Mouse (Mus musculus) kidney, embryonic 16.5 days (tissue): ENCODE measurements around the gene Pde1b. TPM values are rescaled to one million over a fixed set of nuclear protein-coding genes. Genes with fewer than 3 reads are reported as not detected.
A peak's percentile ranks its signal among the peaks of the same experiment; 100 is the strongest.

ENCODE experiments used
- ATAC-seq: fragments of 200-750 bp; cut with Nextera tagmentation; 2 replicates; pipeline ENCODE4 v1.8.0; 2017; ENCODE audit warnings: moderate TSS enrichment; ENCODE audit not compliant: low FRiP score, low TSS enrichment
- H3K27ac ChIP-seq: fragments of 300-500 bp; sonication (generic); 2 replicates; pipeline ENCODE4 v1.5.1; 2014; ENCODE audit warnings: low read length
- H3K27me3 ChIP-seq: fragments of 300-500 bp; sonication (generic); 2 replicates; pipeline ENCODE4 v1.6.1; 2014; ENCODE audit warnings: low read length, control low read depth, mixed read lengths; ENCODE audit not compliant: insufficient read depth
- H3K36me3 ChIP-seq: fragments of 300-500 bp; sonication (generic); 2 replicates; pipeline ENCODE4 v1.6.1; 2014; ENCODE audit warnings: low read length, control low read depth, mixed read lengths; ENCODE audit not compliant: insufficient read depth
- H3K4me1 ChIP-seq: fragments of 300-500 bp; sonication (generic); 2 replicates; pipeline ENCODE4 v1.6.1; 2014; ENCODE audit warnings: low read length, control low read depth, mixed read lengths; ENCODE audit not compliant: insufficient read depth
- H3K4me2 ChIP-seq: fragments of 300-500 bp; sonication (generic); replicated peaks from 2 replicates; pipeline ENCODE4 v1.6.1; 2014; ENCODE audit warnings: low read depth, low read length
- H3K4me3 ChIP-seq: fragments of 300-500 bp; sonication (generic); 2 replicates; pipeline ENCODE4 v1.5.1; 2014; ENCODE audit warnings: mild to moderate bottlenecking, low read length
- H3K9ac ChIP-seq: fragments of 300-500 bp; sonication (generic); replicated peaks from 2 replicates; pipeline ENCODE4 v1.6.1; 2014; ENCODE audit warnings: low read length
- H3K9me3 ChIP-seq: fragments of 300-500 bp; sonication (generic); 2 replicates; pipeline ENCODE4 v1.6.1; 2016; ENCODE audit warnings: low read length, control low read depth
- WGBS: fragments of 180-500 bp; shearing (Covaris S2); extraction: QIAGEN DNeasy Blood & Tissue Kit; methylation state at CpG from one replicate; pipeline ENCODE4 v1.1.7; 2014; 5-methylcytosine and 5-hydroxymethylcytosine counted together
- polyA plus RNA-seq: library from polyadenylated mRNA; unstranded; fragments of >200 nt; fragmentation: Nextera tagmentation; extraction: Ambion mirVana; gene quantifications from 2 replicates; pipeline ENCODE4 v1.2.1, GENCODE M21; 2015

The Pde1b gene
- polyA plus RNA-seq, 1 experiment from 2014 or later: 4.7 TPM

DNA sequence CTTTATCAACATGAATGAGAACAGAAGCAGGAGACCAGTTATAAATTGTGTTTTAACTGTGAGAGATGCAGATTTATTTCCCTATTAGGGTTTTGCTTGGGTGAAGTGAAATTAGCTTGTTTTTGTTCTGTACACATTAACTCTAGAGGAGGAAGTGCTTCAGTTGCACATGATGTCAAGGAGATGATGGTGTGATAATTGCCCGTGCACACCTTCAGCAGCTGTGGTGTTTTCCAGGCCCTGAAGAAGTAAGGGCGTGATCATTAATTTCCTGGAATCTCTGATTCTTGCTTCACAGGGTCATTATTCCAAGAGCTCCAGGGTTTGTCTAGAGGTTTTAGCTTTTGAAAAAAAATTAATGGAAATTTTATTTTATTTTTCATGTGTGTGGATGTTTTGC is 22.7 kb upstream of the Pde1b start:
- ATAC-seq: no peak
- no peak overlapping the region for H3K9ac ChIP-seq
- no peaks in the 10 kb centered on the region for H3K4me1 ChIP-seq
- H3K4me2 ChIP-seq: no peak overlapping the region
- 51% methylated on average over 2 of the region's 2 CpGs for WGBS
- H3K27ac ChIP-seq: no peak overlapping the region
- no peaks in the 10 kb centered on the region for H3K27me3 ChIP-seq
- no peaks in the 10 kb centered on the region for H3K36me3 ChIP-seq
- no peaks in the 10 kb centered on the region for H3K9me3 ChIP-seq
- no peak overlapping the region for H3K4me3 ChIP-seq

DNA sequence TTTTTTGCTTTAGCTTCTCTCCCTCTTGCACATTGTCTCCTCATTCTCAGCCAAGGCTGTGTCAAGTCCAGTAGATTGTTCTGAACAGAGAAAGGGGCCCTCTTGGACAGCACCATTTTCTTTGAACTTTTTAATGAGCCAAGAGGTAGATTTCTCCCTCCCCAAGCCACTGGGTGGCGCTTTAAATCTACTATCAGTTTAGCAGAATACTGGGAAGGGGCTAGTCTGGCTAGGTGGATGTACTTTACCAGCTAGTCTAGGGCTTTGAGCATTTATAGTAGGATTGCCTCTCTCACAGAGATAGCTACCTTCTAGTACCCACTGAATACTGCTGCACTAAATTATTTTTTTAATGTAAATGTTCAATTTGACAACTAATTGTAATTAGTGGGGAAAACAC is 20.3 kb upstream of the Pde1b start:
- ATAC-seq: 0 out of 2 replicates have a peak, but pooled peaks have one; percentile 54
- H3K27me3 ChIP-seq: no peaks in the 10 kb centered on the region
- no peak overlapping the region for H3K27ac ChIP-seq
- no peak overlapping the region for H3K9ac ChIP-seq
- no peak overlapping the region for H3K4me3 ChIP-seq
- H3K9me3 ChIP-seq: no peaks in the 10 kb centered on the region
- 0% methylated on average over 1 of the region's 1 CpGs for WGBS
- H3K36me3 ChIP-seq: no peaks in the 10 kb centered on the region
- H3K4me2 ChIP-seq: no peak overlapping the region
- no peaks in the 10 kb centered on the region for H3K4me1 ChIP-seq

DNA sequence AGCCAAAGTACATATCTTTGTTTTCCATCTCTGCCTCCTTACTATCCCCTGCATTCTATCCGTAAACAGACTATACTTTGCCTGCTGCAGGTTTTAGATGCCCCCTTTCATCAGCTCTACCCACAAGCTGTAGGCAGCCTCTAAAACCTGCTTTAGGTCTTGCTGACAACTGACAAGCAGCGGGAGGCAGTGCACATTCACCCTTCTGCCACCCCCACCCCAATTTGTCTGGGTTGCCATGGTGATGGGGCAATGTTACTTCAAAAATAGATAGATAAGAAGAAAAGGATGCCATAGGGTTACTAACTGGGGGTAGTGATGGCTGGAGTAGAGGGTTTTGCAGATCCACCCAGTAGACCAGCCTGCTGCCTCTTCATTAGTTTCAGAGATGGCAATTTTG is 18.3 kb upstream of the Pde1b start:
- H3K4me1 ChIP-seq: no peaks in the 10 kb centered on the region
- ATAC-seq: no peak
- no peak overlapping the region for H3K9ac ChIP-seq
- H3K9me3 ChIP-seq: no peaks in the 10 kb centered on the region
- H3K27me3 ChIP-seq: no peaks in the 10 kb centered on the region
- H3K4me2 ChIP-seq: no peak overlapping the region
- no peaks in the 10 kb centered on the region for H3K36me3 ChIP-seq
- H3K27ac ChIP-seq: no peak overlapping the region
- no peak overlapping the region for H3K4me3 ChIP-seq
- 55% methylated on average over 2 of the region's 2 CpGs for WGBS

DNA sequence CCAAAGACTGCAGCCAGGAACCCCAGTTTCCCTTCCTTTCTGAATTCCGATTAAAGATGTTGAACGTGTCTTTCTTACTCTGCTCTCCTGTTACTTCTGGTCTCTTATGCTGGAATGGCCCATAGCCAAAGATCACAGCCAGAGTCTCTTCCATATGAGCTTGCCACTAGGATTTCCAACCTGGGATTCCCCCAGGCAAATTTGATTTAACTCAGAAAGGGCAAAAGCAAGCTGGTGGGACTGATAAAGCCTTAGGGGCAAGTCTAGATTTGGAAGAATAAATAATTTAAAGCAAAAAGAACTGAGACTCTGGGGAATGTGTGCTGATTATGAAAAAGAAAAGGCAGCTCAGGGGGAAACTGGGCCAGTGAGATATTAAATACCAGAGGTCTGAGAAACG is 17.7 kb upstream of the Pde1b start:
- 52% methylated on average over 3 of the region's 3 CpGs for WGBS
- ATAC-seq: no peak
- Histone ChIP-seq H3K4me1 (no peaks in the 10 kb centered on the region), H3K9ac (no peak overlapping the region), H3K4me3 (no peak overlapping the region), H3K27me3 (no peaks in the 10 kb centered on the region), H3K36me3 (no peaks in the 10 kb centered on the region), H3K27ac (no peak overlapping the region), H3K9me3 (no peaks in the 10 kb centered on the region), H3K4me2 (no peak overlapping the region)

DNA sequence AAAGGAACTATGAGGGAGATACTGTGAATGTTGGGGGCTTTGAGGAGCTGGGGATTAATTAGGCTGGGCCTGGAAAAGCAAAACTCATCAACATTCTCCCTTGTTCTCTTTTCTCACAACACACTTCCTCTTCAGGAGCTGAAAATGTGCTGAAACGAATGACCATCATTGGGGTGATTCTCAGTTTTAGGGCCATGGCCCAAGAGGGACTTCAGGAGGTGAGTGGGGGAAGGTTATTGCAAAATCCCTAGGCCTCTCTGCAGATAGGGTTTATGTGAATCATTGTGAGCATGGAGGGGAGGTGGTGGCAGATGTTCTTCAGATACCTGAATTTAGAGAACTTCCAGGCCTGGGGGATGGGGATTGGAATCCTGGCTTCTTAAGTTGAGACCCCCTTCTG is 16.2 kb upstream of the Pde1b start:
- Histone ChIP-seq H3K9me3 (no peaks in the 10 kb centered on the region), H3K4me1 (no peaks in the 10 kb centered on the region), H3K4me2 (no peak overlapping the region), H3K27me3 (no peaks in the 10 kb centered on the region), H3K36me3 (no peaks in the 10 kb centered on the region), H3K4me3 (no peak overlapping the region), H3K27ac (no peak overlapping the region), H3K9ac (no peak overlapping the region)
- WGBS: 58% methylated on average over 1 of the region's 1 CpGs
- ATAC-seq: no peak

DNA sequence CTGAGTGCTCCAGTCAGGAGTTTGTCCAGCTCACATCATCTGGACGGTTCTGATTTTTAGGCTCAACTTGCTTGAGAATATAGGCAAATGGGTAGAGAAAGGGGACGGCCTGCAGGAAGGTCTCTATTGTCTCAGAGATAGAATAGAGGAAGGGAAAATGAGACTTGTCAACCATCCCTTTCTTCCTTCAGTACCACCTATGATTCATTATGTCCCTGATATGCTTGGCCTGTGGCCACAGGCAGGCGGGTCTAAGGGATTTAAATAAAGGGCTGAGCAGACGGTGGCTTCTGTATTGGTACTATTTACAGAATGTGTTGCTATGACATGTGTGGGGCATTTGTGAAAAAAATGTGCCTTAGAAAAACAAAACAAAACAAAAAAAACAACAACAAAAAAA is 14.5 kb upstream of the Pde1b start:
- Histone ChIP-seq H3K9me3 (no peaks in the 10 kb centered on the region), H3K4me1 (no peaks in the 10 kb centered on the region), H3K36me3 (no peaks in the 10 kb centered on the region), H3K9ac (no peak overlapping the region), H3K4me3 (no peak overlapping the region), H3K27me3 (no peaks in the 10 kb centered on the region), H3K4me2 (no peak overlapping the region), H3K27ac (no peak overlapping the region)
- WGBS: 60% methylated on average over 4 of the region's 4 CpGs
- no peak for ATAC-seq

DNA sequence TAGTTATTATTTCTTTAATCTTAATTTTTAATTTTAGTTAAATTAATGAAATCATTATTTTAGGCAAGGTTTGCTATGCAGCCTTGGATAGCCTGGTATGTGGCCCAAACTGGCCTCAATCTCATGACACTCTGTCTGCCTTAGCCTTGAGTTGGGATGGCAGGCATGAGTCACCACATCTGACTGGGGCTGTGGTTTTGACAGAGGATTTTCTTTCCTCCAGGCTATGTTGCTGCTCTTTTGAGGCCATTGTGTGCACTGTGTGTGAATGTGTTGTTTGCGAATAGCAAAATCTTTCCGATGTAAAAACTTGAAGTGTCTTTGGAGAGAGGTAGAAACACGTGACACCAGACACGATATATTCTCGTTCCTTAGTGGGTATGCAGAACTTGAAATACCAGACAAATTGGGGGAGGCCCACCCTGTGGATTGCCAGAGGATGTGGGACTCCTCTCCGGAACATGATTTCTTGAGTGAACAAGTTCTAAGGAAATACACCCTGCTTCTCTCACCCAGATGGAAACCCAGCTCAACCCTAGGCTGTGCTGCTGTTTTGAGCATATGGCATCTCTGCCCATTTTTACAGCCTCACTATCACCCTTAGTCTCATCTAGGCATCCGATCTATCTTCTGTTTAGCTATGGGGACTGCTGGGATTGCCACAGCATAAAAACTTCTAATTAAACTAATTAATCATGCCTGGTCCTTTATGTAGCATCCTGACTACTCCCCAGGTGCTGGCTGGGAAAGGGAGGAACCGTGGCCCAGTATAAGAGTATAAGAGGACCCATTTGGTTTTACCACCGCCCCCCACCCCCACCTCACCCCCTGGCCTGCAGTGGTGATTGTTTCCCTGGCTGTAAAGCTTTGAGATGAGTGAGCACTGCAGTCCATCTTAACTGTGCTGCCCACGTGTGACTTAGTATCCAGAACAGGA is 6.4 kb upstream of the Pde1b start:
- Histone ChIP-seq H3K27me3 (0 out of 2 replicates have a peak, but pooled peaks cover 5% of the 10 kb centered on the region), H3K4me1 (peaks cover 6% of the 10 kb centered on the region; the same call in 1 of the 2 replicates), H3K4me2 (no peak overlapping the region), H3K27ac (no peak overlapping the region), H3K9ac (no peak overlapping the region), H3K9me3 (no peaks in the 10 kb centered on the region), H3K36me3 (no peaks in the 10 kb centered on the region), H3K4me3 (no peak overlapping the region)
- 59% methylated on average over 10 of the region's 10 CpGs for WGBS
- ATAC-seq: no peak

DNA sequence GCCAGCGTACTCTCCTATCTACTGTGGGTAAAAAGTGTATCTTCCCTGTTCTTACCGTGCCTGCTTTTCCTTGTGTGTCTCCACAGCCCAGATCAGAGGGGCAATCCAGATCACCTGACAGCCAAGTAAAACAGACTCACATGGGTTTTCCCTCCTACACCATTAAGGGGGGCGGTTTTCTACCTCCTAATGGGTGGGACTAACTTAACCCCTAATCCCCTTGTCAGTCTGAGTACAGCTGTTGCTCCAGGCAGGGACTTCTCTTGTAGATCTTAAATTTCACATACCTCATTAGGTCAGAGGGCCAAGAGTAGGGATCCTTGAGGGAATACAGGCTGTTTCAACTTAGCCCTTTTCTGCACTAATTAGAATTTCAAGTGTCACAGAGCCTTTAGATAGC is 4.7 kb upstream of the Pde1b start:
- H3K9me3 ChIP-seq: no peaks in the 10 kb centered on the region
- H3K4me2 ChIP-seq: no peak overlapping the region
- peaks cover 5% of the 10 kb centered on the region; the same call in 1 of the 2 replicates for H3K27me3 ChIP-seq
- H3K36me3 ChIP-seq: no peaks in the 10 kb centered on the region
- peaks cover 13% of the 10 kb centered on the region; the same call in 1 of the 2 replicates for H3K4me1 ChIP-seq
- H3K9ac ChIP-seq: no peak overlapping the region
- no peak for ATAC-seq
- WGBS: 24% methylated on average over 3 of the region's 3 CpGs
- no peak overlapping the region for H3K4me3 ChIP-seq
- H3K27ac ChIP-seq: no peak overlapping the region

DNA sequence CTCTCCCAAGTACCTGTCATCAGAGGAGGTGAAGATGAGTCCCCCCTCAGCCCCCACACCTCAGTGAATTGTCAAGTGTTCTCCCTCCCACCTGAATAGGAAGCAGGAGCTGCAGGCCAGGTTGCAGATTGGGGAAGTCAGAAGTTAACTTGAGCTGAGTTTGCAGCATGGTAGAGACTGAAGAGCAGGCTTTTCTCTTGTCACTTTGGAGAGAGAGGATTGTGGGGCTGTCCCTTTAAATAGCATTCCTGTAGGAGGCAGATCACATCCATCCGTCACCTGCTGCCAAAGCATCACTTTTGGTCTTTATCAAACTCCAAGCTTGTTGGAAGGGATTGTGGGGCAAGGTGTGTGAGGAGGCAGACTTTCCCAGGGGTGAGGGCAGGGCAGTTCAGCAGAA is 2.1 kb upstream of the Pde1b start:
- no peak overlapping the region for H3K27ac ChIP-seq
- peaks cover 16% of the 10 kb centered on the region; the same call in 1 of the 2 replicates for H3K4me1 ChIP-seq
- H3K9me3 ChIP-seq: no peaks in the 10 kb centered on the region
- H3K4me3 ChIP-seq: no peak overlapping the region
- no peak for ATAC-seq
- no peak overlapping the region for H3K4me2 ChIP-seq
- H3K9ac ChIP-seq: no peak overlapping the region
- WGBS: 65% methylated on average over 1 of the region's 1 CpGs
- H3K36me3 ChIP-seq: no peaks in the 10 kb centered on the region
- H3K27me3 ChIP-seq: peaks cover 24% of the 10 kb centered on the region

DNA sequence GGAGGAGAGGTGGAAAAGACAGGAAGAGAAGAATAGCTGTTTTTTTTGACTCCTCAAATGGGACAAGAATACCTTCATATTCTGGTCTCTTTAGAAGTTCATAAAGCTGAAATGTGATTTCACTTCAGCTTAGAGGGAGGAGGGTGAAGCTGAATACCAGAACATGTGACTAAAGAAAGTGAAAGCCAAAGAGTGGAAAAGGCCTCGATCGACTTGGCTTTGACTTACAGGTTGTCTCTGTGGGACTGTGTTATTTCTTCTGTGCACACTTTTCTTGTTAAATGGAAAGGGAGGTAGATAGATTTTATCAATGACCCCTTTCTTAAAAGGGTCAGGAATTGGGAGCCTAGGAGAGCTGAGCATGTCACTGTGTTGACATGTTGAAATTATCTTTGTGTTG is 1.6 kb upstream of the Pde1b start:
- no peak for ATAC-seq

More for the DNA sequence above, 1.6 kb upstream of the Pde1b start:
- Histone ChIP-seq H3K4me1 (peaks cover 16% of the 10 kb centered on the region; the same call in 1 of the 2 replicates), H3K4me2 (no peak overlapping the region), H3K4me3 (no peak overlapping the region), H3K36me3 (no peaks in the 10 kb centered on the region), H3K27me3 (peaks cover 24% of the 10 kb centered on the region), H3K9me3 (no peaks in the 10 kb centered on the region), H3K27ac (no peak overlapping the region), H3K9ac (no peak overlapping the region)
- WGBS: 54% methylated on average over 2 of the region's 2 CpGs
